Mouse (Mus musculus): ENCODE results near the gene Thpo.

DNA sequence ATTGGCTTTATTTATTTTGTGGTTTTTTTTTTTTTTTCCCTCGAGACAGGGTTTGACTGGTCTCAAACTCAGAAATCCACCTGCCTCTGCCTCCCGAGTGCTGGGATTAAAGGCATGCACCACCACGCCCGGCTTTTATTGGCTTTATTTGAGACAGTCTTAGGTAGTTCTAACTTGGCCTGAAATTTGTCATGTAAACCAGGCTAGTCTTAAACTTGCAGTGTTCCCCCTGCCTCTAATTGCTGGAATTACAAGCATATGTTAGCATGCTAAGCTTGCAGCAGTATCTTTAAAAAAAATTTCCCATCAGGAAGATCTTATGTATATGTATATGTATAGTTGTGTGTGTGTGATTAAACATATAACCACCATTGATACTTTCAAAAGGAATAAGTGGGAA, 57.6 kb downstream of the Thpo start:
- no peak for TF ChIP-seq POLR2A (IDR thresholded peaks at IDR 0.05; ENCODE audit: low read depth, low read length)
- TF ChIP-seq CTCF (IDR thresholded peaks at IDR 0.05; ENCODE audit: extremely low read depth, insufficient read depth, insufficient read length, insufficient replicate concordance): no peak

All from spleen, adult 2 months (tissue).